In the genomic region with DNA sequence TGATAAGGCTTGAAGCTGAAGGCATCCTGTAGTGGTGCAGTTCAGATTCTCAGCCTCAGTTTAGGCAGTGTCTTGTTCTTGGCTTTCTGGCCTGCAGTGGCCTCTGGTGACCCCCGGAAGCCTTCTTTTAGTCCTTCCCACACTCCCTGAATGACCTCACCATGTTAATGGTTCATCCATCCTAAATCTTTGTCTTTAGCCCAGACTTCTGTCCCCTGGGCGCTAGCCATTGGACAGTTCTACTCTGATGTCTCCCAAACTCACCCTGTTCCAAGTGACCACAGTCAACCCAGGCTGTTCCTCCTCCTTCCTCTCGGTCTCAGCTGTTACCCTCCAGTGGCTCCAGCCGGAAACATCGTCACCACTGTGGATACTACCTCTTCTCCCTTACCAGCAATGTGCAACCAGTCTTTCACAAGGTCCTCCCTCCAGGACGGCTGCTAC, we compare ENCODE assay signal across 8 mouse cellular contexts. TPM values are rescaled to one million over a fixed set of nuclear protein-coding genes. Genes with fewer than 3 reads are reported as not detected.
DNase-seq lines count a peak whose midpoint lies in the region; ATAC-seq and TF ChIP-seq lines count a peak whose summit lies in the region.

No protein-coding gene starts in this region.

- peak overlapping the region; percentile 76 for H3K27ac ChIP-seq in bone marrow macrophage, adult 2 months (ENCODE audit: insufficient read depth, low read depth, low read length)
- no peak overlapping the region for H3K27ac ChIP-seq in forebrain, postnatal 0 days (ENCODE audit: low read depth, low read length)
- 0 out of 2 replicates have a peak overlapping the region, but pooled peaks have one; percentile 83 for H3K27ac ChIP-seq in hindbrain, embryonic 12.5 days
- peak overlapping the region; percentile 61 for H3K27ac ChIP-seq in liver, embryonic 12.5 days

- peak overlapping the region; percentile 50 for H3K4me3 ChIP-seq in bone marrow macrophage, adult 2 months (ENCODE audit: insufficient read depth, low read length)
- H3K4me3 ChIP-seq in forebrain, postnatal 0 days (ENCODE audit: low read depth, low read length), result peak overlapping the region; percentile 28
- peak overlapping the region; percentile 26 for H3K4me3 ChIP-seq in hindbrain, embryonic 12.5 days
- H3K4me3 ChIP-seq in liver, embryonic 12.5 days, result peak overlapping the region; percentile 42
- H3K4me3 ChIP-seq in myocyte, result peak overlapping the region; percentile 8

- TF ChIP-seq CTCF in bone marrow macrophage, adult 2 months (IDR thresholded peaks at IDR 0.05; ENCODE audit: low read depth, low read length), result no peak
- no peak for TF ChIP-seq CTCF in forebrain, postnatal 0 days (IDR thresholded peaks at IDR 0.05; ENCODE audit: low read depth)

- TF ChIP-seq POLR2A in bone marrow macrophage, adult 2 months (IDR thresholded peaks at IDR 0.05; ENCODE audit: borderline replicate concordance, low read depth, low read length), result no peak
- no peak for TF ChIP-seq POLR2A in myocyte (IDR thresholded peaks at IDR 0.05; ENCODE audit: insufficient read length, low read depth)

- peaks cover 15% of the 10 kb centered on the region for H3K4me1 ChIP-seq in bone marrow macrophage, adult 2 months (ENCODE audit: control insufficient read depth, insufficient read depth, low read length)
- H3K4me1 ChIP-seq in forebrain, postnatal 0 days (ENCODE audit: insufficient read depth), result peaks cover 14% of the 10 kb centered on the region; the same call in 1 of the 2 replicates
- H3K4me1 ChIP-seq in hindbrain, embryonic 12.5 days, result peaks cover 23% of the 10 kb centered on the region
- peaks cover 49% of the 10 kb centered on the region for H3K4me1 ChIP-seq in liver, embryonic 12.5 days

- no peak for DNase-seq in forebrain, postnatal 0 days
- no peak for DNase-seq in adrenal gland, postnatal 25 days
- DNase-seq in urinary bladder, postnatal 14 days (ENCODE audit: low spot score), result no peak
- DNase-seq in thymus, postnatal 14 days, result no peak

- no peak for ATAC-seq in forebrain, postnatal 0 days
- ATAC-seq in hindbrain, embryonic 12.5 days (ENCODE audit: low FRiP score), result peak; percentile 38; the same call in 1 of the 2 replicates
- no peak for ATAC-seq in liver, embryonic 12.5 days

- H3K9me3 ChIP-seq in forebrain, postnatal 0 days (ENCODE audit: low read length), result no peaks in the 10 kb centered on the region
- no peaks in the 10 kb centered on the region for H3K9me3 ChIP-seq in hindbrain, embryonic 12.5 days (replicated peaks)
- no peaks in the 10 kb centered on the region for H3K9me3 ChIP-seq in liver, embryonic 12.5 days (replicated peaks)

- peak overlapping the region; percentile 57 for H3K4me2 ChIP-seq in forebrain, postnatal 0 days (ENCODE audit: low read depth)
- H3K4me2 ChIP-seq in hindbrain, embryonic 12.5 days (replicated peaks), result peak overlapping the region; percentile 59
- peak overlapping the region; percentile 70 for H3K4me2 ChIP-seq in liver, embryonic 12.5 days
- peak overlapping the region; percentile 87 for H3K4me2 ChIP-seq in myocyte (ENCODE audit: low read depth)

- H3K9ac ChIP-seq in forebrain, postnatal 0 days, result peak overlapping the region; percentile 41
- H3K9ac ChIP-seq in hindbrain, embryonic 12.5 days, result peak overlapping the region; percentile 36
- peak overlapping the region; percentile 42 for H3K9ac ChIP-seq in liver, embryonic 12.5 days

- H3K27me3 ChIP-seq in forebrain, postnatal 0 days (ENCODE audit: insufficient read depth, low read length), result no peaks in the 10 kb centered on the region
- H3K27me3 ChIP-seq in hindbrain, embryonic 12.5 days, result peaks cover 20% of the 10 kb centered on the region
- H3K27me3 ChIP-seq in liver, embryonic 12.5 days (replicated peaks), result no peaks in the 10 kb centered on the region
- no peaks in the 10 kb centered on the region for H3K27me3 ChIP-seq in myocyte (ENCODE audit: control insufficient read depth, insufficient read depth, insufficient read length)

- H3K79me2 ChIP-seq in myocyte (ENCODE audit: control insufficient read depth, insufficient read depth), result no peaks in the 10 kb centered on the region

- H3ac ChIP-seq in myocyte (ENCODE audit: control insufficient read depth, insufficient read length), result no peak overlapping the region

- 77% methylated on average over 6 of the region's 6 CpGs for WGBS in forebrain, postnatal 0 days
- WGBS in hindbrain, embryonic 12.5 days, result 65% methylated on average over 6 of the region's 6 CpGs
- 52% methylated on average over 6 of the region's 6 CpGs for WGBS in liver, embryonic 12.5 days (ENCODE audit: insufficient replicate concordance)

- H3K36me3 ChIP-seq in forebrain, postnatal 0 days (ENCODE audit: insufficient read depth), result peaks cover 40% of the 10 kb centered on the region
- peaks cover 41% of the 10 kb centered on the region for H3K36me3 ChIP-seq in hindbrain, embryonic 12.5 days
- peaks cover 84% of the 10 kb centered on the region for H3K36me3 ChIP-seq in liver, embryonic 12.5 days
- H3K36me3 ChIP-seq in myocyte (ENCODE audit: control insufficient read depth, insufficient read depth), result peaks cover 18% of the 10 kb centered on the region

TF ChIP-seq in myocyte, 11 proteins besides CTCF, POLR2A, EP300 and RAD21:
- peak in 1 of 3 experiments; percentile 3 for TF ChIP-seq MYOD1 (IDR thresholded peaks at IDR 0.05; ENCODE audit: control insufficient read depth in 1 of 3, insufficient read length in 2 of 3, low read depth in 2 of 3)
- peak; percentile 3 for TF ChIP-seq POLR2AphosphoS2 (IDR thresholded peaks at IDR 0.05; ENCODE audit: insufficient read length, low read depth)
- TF ChIP-seq SRF (IDR thresholded peaks at IDR 0.05; ENCODE audit: control insufficient read depth, insufficient read length, low read depth), result no peak
- no peak for TF ChIP-seq REST (IDR thresholded peaks at IDR 0.05; ENCODE audit: insufficient read depth, insufficient read length)
- no peak for TF ChIP-seq E2F4 (IDR thresholded peaks at IDR 0.05; ENCODE audit: insufficient read depth)
- no peak for TF ChIP-seq TCF12 (IDR thresholded peaks at IDR 0.05; ENCODE audit: insufficient read depth, poor library complexity, severe bottlenecking)
TF ChIP-seq in myocyte: peak in this region for 2.

RNA-seq across cellular contexts. Expression of a gene that starts 12.0 kb away (rescaled TPM):
- 77.1 and 93.4 TPM in 2 replicates for polyA plus RNA-seq in bone marrow macrophage, adult 2 months (2012; ENCODE audit: insufficient read depth, insufficient read length, missing spikeins)
- total RNA-seq in forebrain, postnatal 0 days (2014; rRNA removed), result 23.2 and 34.8 TPM in 2 replicates
- polyA plus RNA-seq in forebrain, postnatal 0 days (2015; fragmentation: Nextera tagmentation; extraction: Ambion mirVana), result 26.8 and 32.3 TPM in 2 replicates
- 38.4 and 41.5 TPM in 2 replicates for polyA plus RNA-seq in hindbrain, embryonic 12.5 days (2016; fragmentation: Nextera tagmentation; extraction: Ambion mirVana)
- 32.1 and 33.6 TPM in 2 replicates for polyA plus RNA-seq in liver, embryonic 12.5 days (2016; fragmentation: Nextera tagmentation; extraction: Ambion mirVana)
- 58.0 TPM for polyA plus RNA-seq in myocyte (2012; fragmentation: generic; extraction: Trizol)
- total RNA-seq in adrenal gland, postnatal 25 days (2021), result 96.3 and 101 TPM in 2 replicates

RNA-seq across cellular contexts. Expression of a gene that starts 14.2 kb away (rescaled TPM):
- polyA plus RNA-seq in bone marrow macrophage, adult 2 months (2012; ENCODE audit: insufficient read depth, insufficient read length, missing spikeins), result 93.4 and 117 TPM in 2 replicates
- 16.6 and 18.3 TPM in 2 replicates for total RNA-seq in forebrain, postnatal 0 days (2014; rRNA removed)
- 14.6 and 19.6 TPM in 2 replicates for polyA plus RNA-seq in forebrain, postnatal 0 days (2015; fragmentation: Nextera tagmentation; extraction: Ambion mirVana)
- 22.4 and 25.4 TPM in 2 replicates for polyA plus RNA-seq in hindbrain, embryonic 12.5 days (2016; fragmentation: Nextera tagmentation; extraction: Ambion mirVana)
- 41.4 and 41.8 TPM in 2 replicates for polyA plus RNA-seq in liver, embryonic 12.5 days (2016; fragmentation: Nextera tagmentation; extraction: Ambion mirVana)
- polyA plus RNA-seq in myocyte (2012; fragmentation: generic; extraction: Trizol), result 14.4 TPM
- total RNA-seq in adrenal gland, postnatal 25 days (2021), result 61.8 and 76.7 TPM in 2 replicates

RNA-seq across cellular contexts. Expression of a gene that starts 39.2 kb away (rescaled TPM):
- 79.9 and 99.1 TPM in 2 replicates for polyA plus RNA-seq in bone marrow macrophage, adult 2 months (2012; ENCODE audit: insufficient read depth, insufficient read length, missing spikeins)
- 14.4 and 19.7 TPM in 2 replicates for total RNA-seq in forebrain, postnatal 0 days (2014; rRNA removed)
- polyA plus RNA-seq in forebrain, postnatal 0 days (2015; fragmentation: Nextera tagmentation; extraction: Ambion mirVana), result 8.7 and 9.0 TPM in 2 replicates
- polyA plus RNA-seq in hindbrain, embryonic 12.5 days (2016; fragmentation: Nextera tagmentation; extraction: Ambion mirVana), result 21.5 and 23.3 TPM in 2 replicates
- polyA plus RNA-seq in liver, embryonic 12.5 days (2016; fragmentation: Nextera tagmentation; extraction: Ambion mirVana), result 25.8 and 27.7 TPM in 2 replicates
- polyA plus RNA-seq in myocyte (2012; fragmentation: generic; extraction: Trizol), result 19.0 TPM
- total RNA-seq in adrenal gland, postnatal 25 days (2021), result 43.7 and 49.7 TPM in 2 replicates

RNA-seq across cellular contexts. Expression of a gene that starts 39.3 kb away (rescaled TPM):
- polyA plus RNA-seq in bone marrow macrophage, adult 2 months (2012; ENCODE audit: insufficient read depth, insufficient read length, missing spikeins), result 56.1 and 56.6 TPM in 2 replicates
- 131 and 150 TPM in 2 replicates for total RNA-seq in forebrain, postnatal 0 days (2014; rRNA removed)
- polyA plus RNA-seq in forebrain, postnatal 0 days (2015; fragmentation: Nextera tagmentation; extraction: Ambion mirVana), result 62.8 and 72.6 TPM in 2 replicates
- polyA plus RNA-seq in hindbrain, embryonic 12.5 days (2016; fragmentation: Nextera tagmentation; extraction: Ambion mirVana), result 73.2 and 76.5 TPM in 2 replicates
- 24.9 and 26.8 TPM in 2 replicates for polyA plus RNA-seq in liver, embryonic 12.5 days (2016; fragmentation: Nextera tagmentation; extraction: Ambion mirVana)
- 37.1 TPM for polyA plus RNA-seq in myocyte (2012; fragmentation: generic; extraction: Trizol)
- 74.6 and 86.3 TPM in 2 replicates for total RNA-seq in adrenal gland, postnatal 25 days (2021)

RNA-seq across cellular contexts. Expression of a gene that starts 39.4 kb away (rescaled TPM):
- polyA plus RNA-seq in bone marrow macrophage, adult 2 months (2012; ENCODE audit: insufficient read depth, insufficient read length, missing spikeins), result 43.3 and 54.9 TPM in 2 replicates
- total RNA-seq in forebrain, postnatal 0 days (2014; rRNA removed), result 57.4 and 67.1 TPM in 2 replicates
- 10.2 and 17.2 TPM in 2 replicates for polyA plus RNA-seq in forebrain, postnatal 0 days (2015; fragmentation: Nextera tagmentation; extraction: Ambion mirVana)
- polyA plus RNA-seq in hindbrain, embryonic 12.5 days (2016; fragmentation: Nextera tagmentation; extraction: Ambion mirVana), result 34.6 and 35.0 TPM in 2 replicates
- polyA plus RNA-seq in liver, embryonic 12.5 days (2016; fragmentation: Nextera tagmentation; extraction: Ambion mirVana), result 18.4 and 18.6 TPM in 2 replicates
- polyA plus RNA-seq in myocyte (2012; fragmentation: generic; extraction: Trizol), result 34.9 TPM
- 110 and 124 TPM in 2 replicates for total RNA-seq in adrenal gland, postnatal 25 days (2021)
